Mouse (Mus musculus): ENCODE measurements around the gene Pcolce2.

The Pcolce2 gene

DNA sequence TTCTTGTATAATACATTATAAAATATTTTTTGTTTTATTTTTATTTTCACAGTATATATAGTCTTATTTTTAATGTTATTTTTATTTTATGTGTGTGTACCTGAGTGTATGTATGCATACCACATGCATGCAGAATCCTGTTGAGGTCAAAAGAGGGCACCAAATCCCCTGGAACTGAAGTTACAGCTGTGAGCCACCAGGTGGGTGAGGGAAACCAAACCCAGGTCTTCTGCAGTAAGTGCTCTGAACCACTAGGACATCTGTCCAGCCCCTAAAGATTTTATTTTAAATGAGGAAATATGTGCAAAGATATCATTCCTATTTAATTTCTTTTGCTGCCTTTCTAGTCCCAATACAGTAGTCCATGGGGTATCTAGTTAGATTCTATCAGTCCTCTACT lies 71.5 kb downstream of the Pcolce2 start:
- no peak for ATAC-seq (ENCODE audit: low TSS enrichment)

DNA sequence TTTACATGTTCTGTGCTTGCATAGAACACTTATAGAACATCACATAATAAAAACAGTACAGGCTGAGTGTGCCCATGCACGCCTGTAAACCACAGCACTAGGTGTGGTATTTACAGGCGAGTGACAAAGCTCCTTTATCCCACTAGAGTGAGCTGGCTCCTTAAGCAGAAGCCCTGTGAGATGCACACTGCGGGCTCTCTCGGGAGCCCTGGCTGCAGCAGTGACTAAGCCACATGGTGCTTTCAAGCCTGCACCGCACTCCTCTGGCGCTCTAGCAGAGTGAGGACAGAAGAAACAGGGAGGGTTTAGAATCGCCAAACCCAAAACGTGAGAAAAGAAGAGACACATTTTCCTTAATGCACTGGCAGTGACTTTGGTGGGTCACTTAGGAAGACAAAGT lies 75.2 kb downstream of the Pcolce2 start:
- peak; percentile 95 for ATAC-seq (ENCODE audit: low TSS enrichment)

DNA sequence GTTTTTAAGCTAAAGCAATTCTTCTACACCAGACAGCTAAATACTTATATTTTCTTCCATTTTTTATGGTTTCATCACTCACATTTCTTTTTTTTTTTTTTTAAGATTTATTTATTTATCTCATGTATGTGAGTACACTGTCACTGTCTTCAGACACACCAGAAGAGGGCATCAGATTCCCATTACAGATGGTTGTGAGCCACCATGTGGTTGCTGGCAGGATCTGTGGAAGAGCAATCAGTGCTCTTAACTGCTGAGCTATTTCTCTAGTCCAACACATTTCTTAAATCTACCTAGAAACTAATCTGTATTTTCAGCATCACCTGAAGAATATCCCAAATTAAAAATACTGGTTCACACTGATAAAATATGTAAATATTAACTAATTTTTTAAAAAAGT lies 98.8 kb downstream of the Pcolce2 start:
- no peak for ATAC-seq (ENCODE audit: low TSS enrichment)

DNA sequence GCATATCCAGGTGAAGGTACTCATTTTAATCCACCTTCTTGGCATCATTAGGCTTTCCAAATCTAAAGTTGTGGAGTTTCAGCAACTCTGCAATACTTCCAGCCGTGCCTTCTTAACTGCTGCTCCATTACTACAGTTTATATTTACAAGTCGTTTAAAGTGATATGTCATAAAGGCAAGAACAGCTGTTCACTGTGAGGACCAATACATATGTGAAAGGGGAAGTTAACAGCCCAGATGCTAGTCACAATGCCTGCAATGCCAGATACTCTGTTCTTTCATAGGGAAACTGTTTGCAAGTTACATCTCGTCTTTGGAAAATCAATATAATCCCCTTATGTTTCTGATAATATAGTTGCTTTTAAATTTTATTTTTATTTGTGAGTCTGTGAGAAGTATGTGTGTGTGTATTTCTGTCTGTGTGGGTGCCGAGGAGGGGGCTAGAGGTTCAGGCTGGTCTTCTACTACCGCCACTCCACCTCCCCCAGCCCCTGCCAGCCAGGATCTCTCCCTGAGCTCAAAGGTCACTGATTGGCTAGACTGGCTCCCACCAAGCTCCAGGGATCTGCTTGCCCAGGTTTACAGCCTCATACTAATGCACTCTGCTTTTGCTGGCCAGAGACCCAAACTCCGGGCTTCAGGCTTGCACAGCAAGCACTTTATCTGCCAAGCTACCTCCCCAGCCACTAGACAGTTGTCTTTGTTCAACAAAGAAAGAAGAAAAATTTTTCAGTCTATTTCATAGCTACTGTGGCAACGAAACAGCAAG lies 107.6 kb downstream of the Pcolce2 start:
- ATAC-seq (ENCODE audit: low TSS enrichment): no peak

DNA sequence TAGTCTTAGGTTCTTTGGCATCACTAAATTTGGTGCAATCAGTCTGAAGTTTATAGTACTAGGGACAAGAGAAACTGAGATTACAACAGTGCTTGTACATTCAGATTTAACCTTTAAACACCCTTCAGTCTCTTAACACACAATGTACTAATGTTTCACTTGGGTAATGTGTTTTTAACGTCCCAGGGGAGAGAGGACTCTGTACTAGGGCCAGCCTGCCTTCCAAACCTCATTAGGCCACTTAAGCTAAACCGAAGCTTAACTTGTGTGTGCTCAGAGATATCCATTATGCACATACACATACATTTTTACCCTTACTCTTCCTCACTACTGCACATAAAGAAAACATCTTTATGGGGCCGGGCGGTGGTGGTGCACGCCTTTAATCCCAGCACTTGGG lies 109.9 kb downstream of the Pcolce2 start:
- no peak for ATAC-seq (ENCODE audit: low TSS enrichment)

Data from frontal cortex, adult (tissue).